Mouse (Mus musculus) kidney, embryonic 15.5 days (tissue): Measurements from ENCODE around the gene Napsa. TPM values are rescaled to one million over a fixed set of nuclear protein-coding genes. Genes with fewer than 3 reads are reported as not detected.

ENCODE experiments used
- ATAC-seq: fragments of 200-750 bp; cut with Nextera tagmentation; replicated peaks from 2 replicates; pipeline ENCODE4 v1.8.0; 2017; ENCODE audit warnings: moderate TSS enrichment; ENCODE audit not compliant: low FRiP score
- H3K27ac ChIP-seq: fragments of 300-500 bp; sonication (generic); 2 replicates; pipeline ENCODE4 v1.5.1; 2015; ENCODE audit warnings: mild to moderate bottlenecking, inconsistent platforms
- H3K27me3 ChIP-seq: fragments of 300-500 bp; sonication (generic); 2 replicates; pipeline ENCODE4 v1.6.1; 2015; ENCODE audit warnings: inconsistent platforms
- H3K36me3 ChIP-seq: fragments of 300-500 bp; sonication (generic); 2 replicates; pipeline ENCODE4 v1.6.1; 2015; ENCODE audit warnings: inconsistent platforms
- H3K4me1 ChIP-seq: fragments of 300-500 bp; sonication (generic); 2 replicates; pipeline ENCODE4 v1.6.1; 2015; ENCODE audit warnings: inconsistent platforms
- H3K4me2 ChIP-seq: fragments of 300-500 bp; sonication (generic); 2 replicates; pipeline ENCODE4 v1.6.1; 2015; ENCODE audit warnings: moderate library complexity, mild to moderate bottlenecking, inconsistent platforms
- H3K4me3 ChIP-seq: fragments of 300-500 bp; sonication (generic); replicated peaks from 2 replicates; pipeline ENCODE4 v1.5.1; 2015; ENCODE audit warnings: mild to moderate bottlenecking, inconsistent platforms
- H3K9ac ChIP-seq: fragments of 300-500 bp; sonication (generic); 2 replicates; pipeline ENCODE4 v1.6.1; 2015; ENCODE audit warnings: mild to moderate bottlenecking, inconsistent platforms
- H3K9me3 ChIP-seq: fragments of 300-500 bp; sonication (generic); replicated peaks from 2 replicates; pipeline ENCODE4 v1.6.1; 2016; ENCODE audit warnings: inconsistent platforms
- WGBS: fragments of 180-500 bp; shearing (Covaris S2); methylation state at CpG from one replicate; pipeline ENCODE4 v1.1.7; 2015; ENCODE audit warnings: mixed read lengths; 5-methylcytosine and 5-hydroxymethylcytosine counted together
- polyA plus RNA-seq: library from polyadenylated mRNA; unstranded; fragments of >200 nt; fragmentation: Nextera tagmentation; extraction: Ambion mirVana; gene quantifications from 2 replicates; pipeline ENCODE4 v1.2.1, GENCODE M21; 2015

Napsa gene
- polyA plus RNA-seq = 30.3 and 33.2 TPM in 2 replicates

DNA sequence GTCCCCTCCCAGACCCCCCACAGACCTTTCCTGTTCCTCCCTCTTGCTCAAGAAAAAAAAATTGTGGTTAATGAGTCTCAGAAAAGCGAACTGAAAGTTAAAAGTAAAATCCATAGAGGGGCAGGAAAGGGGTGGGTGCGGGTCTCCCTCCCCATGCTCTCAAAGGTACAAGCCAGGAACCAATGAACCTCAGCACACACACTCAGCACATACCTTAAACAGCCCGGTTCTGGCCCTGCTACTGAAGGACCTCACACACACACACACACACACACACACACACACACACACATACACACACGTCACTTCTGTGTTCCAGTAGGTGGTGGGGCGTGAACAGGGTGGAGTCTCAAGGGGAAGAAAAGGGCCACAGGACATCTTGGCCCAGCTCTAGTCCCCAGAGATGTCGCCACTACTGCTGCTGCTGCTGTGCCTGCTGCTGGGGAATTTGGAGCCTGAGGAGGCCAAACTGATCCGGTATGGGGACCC lies at the start of gene Napsa:
Gene Napsa (plus strand): TSS at position 168 of the 489 bp plus-strand sequence.
- H3K4me3 ChIP-seq = no peak within 1 kb of the TSS

DNA sequence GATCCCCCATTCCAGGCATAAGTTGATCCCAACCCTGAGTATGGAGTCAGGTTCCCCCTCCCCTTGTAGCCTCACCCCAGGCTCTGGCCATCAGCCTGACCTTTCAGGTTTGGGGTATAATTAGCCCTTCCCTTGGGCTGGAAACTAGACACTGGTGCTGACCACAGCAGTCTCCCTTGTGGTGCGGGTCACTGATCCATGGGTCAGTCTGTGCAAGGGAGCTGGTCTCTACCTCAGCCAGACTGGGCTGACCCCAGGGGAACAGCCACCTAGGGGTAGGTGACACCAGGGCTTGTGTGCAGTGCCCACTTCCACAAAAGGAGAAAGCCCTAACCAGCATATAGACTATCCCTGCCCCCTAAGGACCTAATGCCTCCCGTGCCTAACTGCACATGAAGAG lies 49.1 kb upstream of the Napsa start:
- Histone ChIP-seq H3K27me3 (peaks cover 57% of the 10 kb centered on the region), H3K9ac (no peak overlapping the region), H3K36me3 (no peaks in the 10 kb centered on the region), H3K9me3 (no peaks in the 10 kb centered on the region), H3K27ac (no peak overlapping the region), H3K4me1 (peaks cover 28% of the 10 kb centered on the region), H3K4me3 (no peak overlapping the region), H3K4me2 (no peak overlapping the region)
- no peak for ATAC-seq
- WGBS = 63% methylated on average over 2 of the region's 2 CpGs

More for the DNA sequence above, at the start of gene Napsa:
- WGBS = 34% methylated on average over 7 of the region's 7 CpGs
- peaks cover 10% of the 10 kb centered on the region for H3K27me3 ChIP-seq
- ATAC-seq = peak; percentile 84
- H3K9ac ChIP-seq = no peak within 1 kb of the TSS
- H3K36me3 ChIP-seq = no peaks in the 10 kb centered on the region
- peaks cover 4% of the 10 kb centered on the region; the same call in 1 of the 2 replicates for H3K4me1 ChIP-seq
- H3K27ac ChIP-seq = 0 out of 2 replicates have a peak within 1 kb of the TSS, but pooled peaks have one; percentile 15
- H3K9me3 ChIP-seq = no peaks in the 10 kb centered on the region
- H3K4me2 ChIP-seq = 0 out of 2 replicates have a peak within 1 kb of the TSS, but pooled peaks have one; percentile 0

DNA sequence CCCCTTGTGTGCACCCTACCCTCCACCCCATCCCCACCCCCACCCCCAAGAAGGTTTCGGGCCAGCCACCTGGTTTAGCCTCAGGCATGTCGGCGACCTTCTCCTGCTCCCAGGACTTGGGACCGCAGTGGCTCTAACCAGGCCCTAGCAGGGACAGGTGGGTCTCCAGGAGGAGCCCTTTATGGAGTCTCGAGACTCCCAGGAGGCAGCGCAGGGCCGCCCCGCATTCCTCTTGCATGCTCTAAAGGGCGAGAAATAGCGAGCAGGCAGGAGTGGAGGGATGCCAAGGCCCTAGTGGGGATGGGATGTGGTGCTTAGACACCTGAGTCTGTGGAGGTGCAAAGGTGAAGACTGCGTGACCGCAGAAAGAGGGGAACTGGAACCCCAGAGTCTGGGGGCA lies 47.7 kb upstream of the Napsa start, which contains the start of gene Mybpc2:
Gene Mybpc2 (minus strand): TSS at position 155 of the 400 bp plus-strand sequence.
- WGBS = 27% methylated on average over 12 of the region's 12 CpGs
- Histone ChIP-seq H3K4me2 (peak within 1 kb of the TSS; percentile 50), H3K4me3 (peak within 1 kb of the TSS; percentile 13), H3K9ac (peak within 1 kb of the TSS; percentile 11; the same call in 1 of the 2 replicates), H3K9me3 (no peaks in the 10 kb centered on the region), H3K27ac (no peak within 1 kb of the TSS), H3K4me1 (peaks cover 35% of the 10 kb centered on the region), H3K36me3 (no peaks in the 10 kb centered on the region), H3K27me3 (peaks cover 65% of the 10 kb centered on the region)
- no peak for ATAC-seq

DNA sequence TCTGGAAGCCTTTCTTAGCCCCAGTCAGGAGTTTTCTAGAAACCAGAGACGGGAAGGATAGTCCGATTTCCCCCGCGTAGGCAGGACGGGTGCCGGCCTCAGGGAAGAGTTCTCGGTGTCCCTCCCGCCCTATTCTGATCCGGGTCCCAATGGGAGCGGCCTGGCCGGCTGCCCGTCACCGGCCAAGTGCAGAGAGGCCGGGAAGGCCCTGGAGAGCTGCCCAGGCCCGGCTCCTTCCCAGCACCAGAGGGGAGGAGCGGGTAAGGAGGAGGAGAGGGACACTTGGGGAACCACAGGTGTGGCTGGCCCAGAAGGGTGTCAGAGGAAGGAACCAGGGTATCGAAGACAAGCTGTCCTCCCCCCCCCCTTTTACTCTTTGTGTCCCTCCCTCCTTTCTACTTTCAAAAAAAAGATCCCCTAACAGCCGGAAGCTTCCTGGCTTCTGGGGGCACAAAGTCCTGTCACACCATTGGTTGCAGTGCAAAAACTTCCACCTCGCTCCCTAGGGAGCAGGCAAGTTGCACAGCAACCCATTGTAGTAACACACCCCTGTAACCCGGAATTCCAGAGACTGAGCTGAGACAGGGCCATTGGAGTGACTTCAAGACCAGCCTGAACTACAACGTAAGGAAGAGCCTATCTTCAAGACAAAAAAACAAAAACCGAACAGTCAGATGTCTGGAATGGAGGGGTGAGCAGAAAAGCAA lies 46.9 kb upstream of the Napsa start:
- H3K27ac ChIP-seq = no peak overlapping the region
- peak overlapping the region; percentile 11; the same call in 1 of the 2 replicates for H3K9ac ChIP-seq
- WGBS = 11% methylated on average over 22 of the region's 22 CpGs
- no peaks in the 10 kb centered on the region for H3K9me3 ChIP-seq
- no peaks in the 10 kb centered on the region for H3K36me3 ChIP-seq
- H3K4me2 ChIP-seq = peak overlapping the region; percentile 50
- peak overlapping the region; percentile 13 for H3K4me3 ChIP-seq
- peaks cover 65% of the 10 kb centered on the region for H3K27me3 ChIP-seq
- ATAC-seq = no peak
- peaks cover 35% of the 10 kb centered on the region for H3K4me1 ChIP-seq

DNA sequence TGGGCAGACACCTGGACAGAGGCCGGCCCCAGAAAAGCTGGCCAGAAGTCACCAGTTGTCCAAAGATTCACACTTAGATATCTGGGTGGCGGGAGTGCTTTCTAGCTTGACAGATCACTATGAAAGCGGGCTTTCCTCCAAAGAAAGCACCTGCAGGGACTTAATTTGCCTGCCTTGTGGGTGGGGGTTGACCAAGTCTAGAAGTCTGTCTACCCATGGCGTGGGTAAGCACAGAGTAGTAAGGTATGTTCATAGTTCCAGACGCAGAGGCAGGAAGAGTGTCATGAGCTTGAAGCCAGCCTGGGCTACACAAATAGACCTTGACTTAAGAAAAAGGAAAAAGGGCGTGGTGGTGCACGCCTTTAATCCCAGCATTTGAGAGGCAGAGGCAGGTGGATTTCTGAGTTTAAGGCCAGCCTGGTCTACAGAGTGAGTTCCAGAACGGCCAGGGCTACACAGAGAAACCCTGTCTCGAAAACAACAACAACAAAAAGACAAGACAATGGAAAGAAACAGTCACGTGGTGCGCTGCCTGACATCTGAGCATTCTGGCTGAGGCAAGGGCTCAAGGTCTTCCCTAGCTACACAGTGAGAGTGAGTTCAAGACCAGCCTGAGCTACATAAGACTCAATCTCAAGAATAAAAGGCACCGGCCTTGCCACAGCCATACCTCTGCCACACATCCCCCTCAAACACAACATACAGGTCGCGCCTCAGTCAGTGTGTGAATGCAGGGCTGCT lies 45.6 kb upstream of the Napsa start:
- 85% methylated on average over 14 of the region's 14 CpGs for WGBS
- Histone ChIP-seq H3K27me3 (peaks cover 63% of the 10 kb centered on the region), H3K9ac (no peak overlapping the region), H3K36me3 (no peaks in the 10 kb centered on the region), H3K4me2 (no peak overlapping the region), H3K4me3 (no peak overlapping the region), H3K4me1 (peaks cover 29% of the 10 kb centered on the region), H3K27ac (no peak overlapping the region), H3K9me3 (no peaks in the 10 kb centered on the region)
- ATAC-seq = no peak

DNA sequence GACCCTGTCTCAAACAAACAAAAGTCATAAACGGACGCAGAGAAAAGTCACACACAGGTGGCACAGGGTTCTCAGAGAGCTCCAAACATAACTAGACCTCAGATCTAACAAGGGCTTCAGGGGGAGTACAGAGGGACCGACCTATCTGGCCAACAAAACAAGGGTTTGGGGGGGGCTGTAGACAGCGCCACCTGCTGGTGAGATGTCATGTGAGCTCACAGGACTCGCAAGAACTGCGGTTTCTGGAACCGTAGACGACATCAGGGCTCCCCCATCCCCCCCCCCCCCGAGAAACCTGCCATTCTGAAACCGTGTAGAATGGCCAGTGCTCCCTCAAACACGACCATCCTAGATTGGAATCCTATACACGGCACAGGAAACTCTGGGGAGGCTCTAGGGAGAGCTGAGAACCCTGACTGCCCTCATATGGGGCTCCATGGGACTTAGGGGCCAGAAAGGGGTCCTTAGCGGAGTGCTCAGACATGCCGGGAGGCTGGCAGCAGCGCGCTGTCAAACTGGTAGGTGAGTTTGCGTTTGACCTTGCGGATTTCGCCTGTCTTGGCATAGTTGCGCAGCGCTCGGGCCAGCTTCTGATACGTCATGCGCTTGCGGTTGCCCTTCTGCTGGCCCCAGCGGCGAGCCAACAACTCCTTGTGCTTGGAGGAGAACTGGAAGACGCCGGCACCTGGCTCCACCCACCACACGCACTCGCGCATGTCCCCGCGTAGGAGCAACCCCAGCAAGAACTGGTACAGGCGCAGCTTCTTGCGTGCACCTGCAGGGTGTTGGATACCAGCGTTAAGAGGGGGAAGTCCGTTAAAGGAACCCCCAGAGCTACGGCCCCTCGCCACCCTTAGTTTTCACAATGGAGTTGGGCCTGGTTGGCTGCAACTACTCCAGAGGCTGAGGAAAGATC lies 44.4 kb upstream of the Napsa start:
- H3K4me1 ChIP-seq = peaks cover 25% of the 10 kb centered on the region
- H3K4me2 ChIP-seq = peak overlapping the region; percentile 83
- H3K27ac ChIP-seq = peak overlapping the region; percentile 45; the same call in 1 of the 2 replicates
- peak; percentile 59 for ATAC-seq
- H3K4me3 ChIP-seq = peak overlapping the region; percentile 42
- H3K9me3 ChIP-seq = no peaks in the 10 kb centered on the region
- H3K27me3 ChIP-seq = peaks cover 51% of the 10 kb centered on the region
- H3K9ac ChIP-seq = peak overlapping the region; percentile 55
- H3K36me3 ChIP-seq = peaks cover 6% of the 10 kb centered on the region
- WGBS = 5% methylated on average over 40 of the region's 40 CpGs

DNA sequence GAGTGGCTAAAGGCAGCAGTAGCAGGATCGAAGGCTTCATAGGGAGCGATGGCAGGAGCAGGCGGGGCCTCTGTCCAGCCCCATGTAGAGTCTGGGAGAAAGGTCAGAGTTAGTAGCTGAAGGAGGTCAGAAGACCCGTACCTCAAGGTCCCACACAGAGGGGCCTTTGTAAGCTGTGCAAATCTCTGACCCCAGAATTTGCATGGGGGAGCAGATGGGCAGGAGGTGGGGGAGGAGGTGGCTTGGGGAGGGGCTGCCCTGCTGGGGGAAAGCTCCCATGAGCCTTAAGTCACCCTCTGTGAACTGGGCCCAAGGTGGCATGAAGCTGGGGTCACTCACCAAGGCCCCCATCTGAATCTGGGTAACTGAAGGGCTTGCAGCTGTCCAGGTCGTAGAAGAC lies 42.7 kb upstream of the Napsa start:
- H3K9ac ChIP-seq = no peak overlapping the region
- no peak overlapping the region for H3K4me2 ChIP-seq
- peaks cover 23% of the 10 kb centered on the region for H3K36me3 ChIP-seq
- 72% methylated on average over 5 of the region's 5 CpGs for WGBS
- H3K4me1 ChIP-seq = peaks cover 24% of the 10 kb centered on the region
- peaks cover 34% of the 10 kb centered on the region for H3K27me3 ChIP-seq
- no peak for ATAC-seq
- H3K4me3 ChIP-seq = no peak overlapping the region
- H3K27ac ChIP-seq = no peak overlapping the region
- H3K9me3 ChIP-seq = no peaks in the 10 kb centered on the region

DNA sequence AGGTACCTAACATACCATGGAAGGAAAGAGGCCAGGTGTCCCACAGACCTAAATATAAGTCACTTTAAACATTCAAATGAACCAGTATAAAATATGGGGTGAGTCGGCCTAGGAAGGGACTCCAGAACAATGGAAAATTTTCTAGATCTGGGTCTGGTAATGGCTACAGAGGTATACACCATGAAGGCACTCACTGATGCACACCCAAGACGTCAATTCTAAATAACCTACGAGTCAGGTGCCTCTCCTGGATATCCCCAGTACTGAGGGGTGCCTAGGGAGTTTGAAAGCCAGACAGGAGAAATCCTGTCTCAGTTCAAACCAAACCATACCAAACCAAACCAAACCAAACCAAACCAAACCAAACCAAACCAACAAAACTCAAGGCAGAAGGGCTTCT lies 41.7 kb upstream of the Napsa start:
- 85% methylated on average over 3 of the region's 3 CpGs for WGBS
- H3K27ac ChIP-seq = no peak overlapping the region
- H3K36me3 ChIP-seq = peaks cover 32% of the 10 kb centered on the region
- peaks cover 28% of the 10 kb centered on the region for H3K27me3 ChIP-seq
- H3K4me2 ChIP-seq = no peak overlapping the region
- no peak overlapping the region for H3K9ac ChIP-seq
- H3K4me3 ChIP-seq = no peak overlapping the region
- no peaks in the 10 kb centered on the region for H3K9me3 ChIP-seq
- H3K4me1 ChIP-seq = peaks cover 15% of the 10 kb centered on the region
- no peak for ATAC-seq

DNA sequence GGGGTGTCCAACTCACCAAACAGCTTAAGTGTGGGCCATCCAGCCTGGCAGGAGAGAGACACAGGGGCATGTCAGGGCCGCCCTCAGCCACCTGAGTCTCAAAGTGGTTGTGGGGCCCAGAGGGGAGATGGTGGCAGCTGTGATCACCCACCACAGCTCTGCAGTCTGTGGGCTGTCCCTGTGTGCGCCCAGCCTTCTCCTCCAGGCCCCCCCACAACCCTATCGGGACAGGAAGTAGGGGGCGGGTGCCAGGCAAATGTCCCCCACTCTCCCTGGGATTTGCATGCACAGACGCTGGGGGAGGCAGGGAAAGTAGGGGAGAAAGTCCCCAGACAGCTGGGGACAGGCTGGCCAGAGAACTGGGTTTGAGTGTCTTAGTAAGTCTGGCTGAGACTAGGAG lies 41.0 kb upstream of the Napsa start:
- Histone ChIP-seq H3K4me3 (no peak overlapping the region), H3K4me1 (peaks cover 12% of the 10 kb centered on the region), H3K36me3 (peaks cover 39% of the 10 kb centered on the region), H3K9ac (no peak overlapping the region), H3K9me3 (no peaks in the 10 kb centered on the region), H3K27me3 (peaks cover 25% of the 10 kb centered on the region), H3K27ac (no peak overlapping the region), H3K4me2 (no peak overlapping the region)
- WGBS = 43% methylated on average over 5 of the region's 5 CpGs
- no peak for ATAC-seq

DNA sequence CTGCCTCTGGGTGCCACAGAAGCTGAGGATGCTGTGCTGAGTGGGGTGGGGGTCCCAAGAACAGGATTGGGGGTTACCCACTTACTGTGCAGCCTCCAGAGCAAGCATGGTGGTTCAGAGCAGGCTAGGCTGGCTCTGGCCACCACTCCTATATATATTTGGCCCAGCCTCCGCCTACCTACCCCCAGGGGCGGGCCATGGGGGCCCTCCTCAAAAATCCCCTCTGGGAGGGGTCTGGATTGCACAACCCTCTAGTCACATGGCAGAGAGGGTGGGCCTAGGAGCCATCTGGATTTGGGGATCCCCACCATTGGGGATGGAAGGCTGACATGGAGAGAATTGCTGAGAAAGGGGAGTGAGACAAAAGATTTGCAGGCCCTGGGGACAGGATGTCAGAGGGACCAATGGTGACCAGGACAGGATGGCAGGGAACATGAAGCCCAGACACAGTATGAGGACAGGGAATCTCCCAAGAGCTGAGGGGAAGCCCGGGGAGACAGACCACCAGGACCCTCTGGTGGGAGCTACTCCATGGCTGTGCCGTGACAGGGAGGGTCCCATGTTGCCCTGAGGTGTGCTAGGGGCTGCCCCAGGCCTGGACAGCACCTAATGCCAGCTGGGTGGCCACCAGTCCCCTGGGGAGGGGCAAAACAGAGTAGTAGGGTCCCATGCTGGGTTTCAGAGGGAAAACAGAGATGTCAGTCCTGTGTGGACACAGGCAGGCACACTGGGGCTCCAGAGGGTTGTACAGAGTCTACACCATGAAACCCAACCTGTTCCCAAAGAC lies 40.0 kb upstream of the Napsa start, which contains the start of gene Spib:
Gene Spib (minus strand): TSS at position 126 of the 787 bp plus-strand sequence.
- ATAC-seq = no peak

More for the DNA sequence above, 40.0 kb upstream of the Napsa start, which contains the start of gene Spib:
- Histone ChIP-seq H3K9ac (no peak within 1 kb of the TSS), H3K27me3 (peaks cover 15% of the 10 kb centered on the region), H3K4me3 (no peak within 1 kb of the TSS), H3K9me3 (no peaks in the 10 kb centered on the region), H3K4me1 (peaks cover 12% of the 10 kb centered on the region), H3K4me2 (no peak within 1 kb of the TSS), H3K27ac (no peak within 1 kb of the TSS), H3K36me3 (peaks cover 49% of the 10 kb centered on the region)
- 78% methylated on average over 4 of the region's 4 CpGs for WGBS
